Mouse (Mus musculus): ENCODE measurements around the gene Grk2. TPM values are rescaled to one million over a fixed set of nuclear protein-coding genes. Genes with fewer than 3 reads are reported as not detected.

Gene Grk2
- polyA plus RNA-seq, 1 experiment = 541 TPM

- Histone ChIP-seq H3K36me3 (replicated peaks; ENCODE audit: low read length) (peaks cover 57% of the 10 kb centered on the region), H3K9me3 (peaks cover 4% of the 10 kb centered on the region), H3K4me3 (replicated peaks) (peak within 1 kb of the TSS; percentile 98), H3K4me1 (peaks cover 62% of the 10 kb centered on the region), H3K27me3 (replicated peaks) (peaks cover 8% of the 10 kb centered on the region)
- TF ChIP-seq GATA1 (IDR thresholded peaks at IDR 0.05; ENCODE audit: borderline replicate concordance, low read length) (no peak), FLI1 (IDR thresholded peaks at IDR 0.05; ENCODE audit: low read length) (no peak)
These were observed 23.0 kb downstream of the Grk2 start, which contains the start of gene Ankrd13d for GRCm38 (mm10) chr19:4282898-4283553. TSS of gene Ankrd13d (minus strand) at chr19:4283137.

DNA sequence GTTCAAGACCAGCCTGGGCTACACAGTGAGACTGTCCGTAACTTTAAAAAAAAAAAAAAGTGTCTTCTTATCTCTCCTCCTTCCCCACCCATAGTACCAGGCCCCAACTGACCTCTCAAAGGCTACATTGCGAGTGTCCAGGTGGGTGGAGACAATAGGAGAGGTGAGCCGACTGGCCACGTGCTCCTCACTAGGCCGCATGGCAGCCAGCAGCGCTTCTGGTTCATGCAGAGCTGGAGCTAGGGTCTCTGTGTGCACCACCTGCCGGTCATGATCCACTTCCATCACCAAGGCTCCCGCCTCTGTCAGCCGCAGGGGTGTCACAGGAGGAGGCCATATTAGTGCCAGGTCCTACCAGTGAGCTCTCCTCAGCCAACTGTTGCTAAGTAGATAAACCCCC is 25.6 kb downstream of the Grk2 start:
- peaks cover 10% of the 10 kb centered on the region for H3K27me3 ChIP-seq (replicated peaks)
- no peak overlapping the region for H3K4me3 ChIP-seq (replicated peaks)
- H3K9me3 ChIP-seq = peaks cover 7% of the 10 kb centered on the region
- peaks cover 42% of the 10 kb centered on the region for H3K4me1 ChIP-seq
- H3K36me3 ChIP-seq (replicated peaks; ENCODE audit: low read length) = peaks cover 31% of the 10 kb centered on the region
- TF ChIP-seq FLI1 (IDR thresholded peaks at IDR 0.05; ENCODE audit: low read length) (no peak), GATA1 (IDR thresholded peaks at IDR 0.05; ENCODE audit: borderline replicate concordance, low read length) (no peak)

DNA sequence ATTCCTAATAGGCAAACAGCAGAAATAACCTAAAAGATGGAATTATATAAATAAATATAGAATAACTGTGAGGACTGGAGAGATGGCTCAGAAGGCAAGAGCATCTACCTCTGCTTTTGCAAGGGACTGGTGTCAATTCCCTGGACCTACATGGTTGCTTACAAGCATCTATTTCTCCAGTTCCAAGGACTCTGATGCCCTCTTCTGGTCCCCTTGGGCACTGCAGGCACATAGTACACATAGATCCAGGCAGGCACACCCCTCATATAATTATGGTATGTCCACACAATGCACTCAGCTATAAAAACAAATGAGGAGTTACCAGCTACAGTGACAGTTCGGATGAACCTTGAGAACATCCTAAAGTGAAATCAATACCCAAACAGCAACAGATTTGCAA is 26.5 kb downstream of the Grk2 start:
- Histone ChIP-seq H3K4me1 (peaks cover 32% of the 10 kb centered on the region), H3K4me3 (replicated peaks) (no peak overlapping the region), H3K27me3 (replicated peaks) (peaks cover 10% of the 10 kb centered on the region), H3K36me3 (replicated peaks; ENCODE audit: low read length) (peaks cover 21% of the 10 kb centered on the region), H3K9me3 (peaks cover 7% of the 10 kb centered on the region)
- TF ChIP-seq GATA1 (IDR thresholded peaks at IDR 0.05; ENCODE audit: borderline replicate concordance, low read length) = no peak
- no peak for TF ChIP-seq FLI1 (IDR thresholded peaks at IDR 0.05; ENCODE audit: low read length)

- peaks cover 37% of the 10 kb centered on the region for H3K36me3 ChIP-seq (replicated peaks; ENCODE audit: low read length)
- peaks cover 1% of the 10 kb centered on the region; the same call in 1 of the 2 replicates for H3K9me3 ChIP-seq
- H3K4me1 ChIP-seq = peaks cover 33% of the 10 kb centered on the region
- peaks cover 21% of the 10 kb centered on the region for H3K27me3 ChIP-seq (replicated peaks)
- no peak overlapping the region for H3K4me3 ChIP-seq (replicated peaks)
- no peak for TF ChIP-seq FLI1 (IDR thresholded peaks at IDR 0.05; ENCODE audit: low read length)
- no peak for TF ChIP-seq GATA1 (IDR thresholded peaks at IDR 0.05; ENCODE audit: borderline replicate concordance, low read length)
These were observed 35.0 kb downstream of the Grk2 start for GRCm38 (mm10) chr19:4270972-4271371.

DNA sequence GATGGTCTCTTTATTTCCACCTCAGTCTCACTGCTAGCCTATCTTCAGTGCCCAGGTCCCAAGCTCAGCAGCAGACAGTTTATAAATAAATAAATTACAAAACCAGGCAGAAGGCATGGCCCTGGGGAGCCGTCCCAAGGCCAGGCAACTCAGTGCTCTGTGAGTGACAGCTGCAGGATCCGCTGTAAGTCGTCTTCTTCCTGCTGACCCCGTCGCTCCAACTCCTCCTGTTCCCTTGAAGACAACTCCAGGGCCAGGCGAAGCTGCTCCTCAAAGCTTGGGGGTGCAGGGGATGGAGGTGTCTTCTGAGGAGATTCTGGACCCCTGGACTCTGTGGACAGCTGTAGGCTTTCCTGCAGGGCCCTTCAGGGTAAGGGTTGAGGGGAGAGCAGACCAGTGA is 35.8 kb downstream of the Grk2 start:
- H3K36me3 ChIP-seq (replicated peaks; ENCODE audit: low read length) = peaks cover 45% of the 10 kb centered on the region
- H3K27me3 ChIP-seq (replicated peaks) = peaks cover 21% of the 10 kb centered on the region
- no peak overlapping the region for H3K4me3 ChIP-seq (replicated peaks)
- peaks cover 33% of the 10 kb centered on the region for H3K4me1 ChIP-seq
- no peaks in the 10 kb centered on the region for H3K9me3 ChIP-seq
- TF ChIP-seq GATA1 (IDR thresholded peaks at IDR 0.05; ENCODE audit: borderline replicate concordance, low read length) (no peak), FLI1 (IDR thresholded peaks at IDR 0.05; ENCODE audit: low read length) (no peak)

- Histone ChIP-seq H3K4me3 (replicated peaks) (peak within 1 kb of the TSS; percentile 95), H3K27me3 (replicated peaks) (peaks cover 21% of the 10 kb centered on the region), H3K36me3 (replicated peaks; ENCODE audit: low read length) (peaks cover 59% of the 10 kb centered on the region), H3K4me1 (peaks cover 38% of the 10 kb centered on the region), H3K9me3 (no peaks in the 10 kb centered on the region)
- TF ChIP-seq GATA1 (IDR thresholded peaks at IDR 0.05; ENCODE audit: borderline replicate concordance, low read length) (no peak), FLI1 (IDR thresholded peaks at IDR 0.05; ENCODE audit: low read length) (no peak)
These were observed 37.3 kb downstream of the Grk2 start, which contains the start of gene Ssh3 for GRCm38 (mm10) chr19:4268566-4269361. TSS of gene Ssh3 (minus strand) at chr19:4269180.

DNA sequence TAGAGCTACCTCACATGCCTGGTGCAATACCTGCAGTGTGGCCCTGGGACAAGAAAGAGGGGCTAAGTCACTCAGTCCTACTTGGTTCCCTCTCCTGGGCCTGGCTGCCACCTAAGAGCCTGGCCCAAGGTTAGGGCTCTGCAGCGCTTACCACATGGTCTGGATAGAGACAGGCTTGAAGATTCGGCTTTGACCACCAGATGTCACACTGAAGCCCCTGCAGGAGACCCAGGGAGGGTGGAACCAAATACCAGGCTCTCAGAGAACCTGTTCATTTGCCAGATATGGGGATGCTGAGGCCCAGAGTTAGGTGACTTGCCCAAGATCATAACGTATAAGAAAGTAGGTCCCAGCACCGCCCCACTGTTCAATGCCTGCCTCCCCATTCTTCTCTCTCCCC is 40.1 kb downstream of the Grk2 start:
- Histone ChIP-seq H3K27me3 (replicated peaks) (peaks cover 11% of the 10 kb centered on the region), H3K4me1 (peaks cover 61% of the 10 kb centered on the region), H3K9me3 (no peaks in the 10 kb centered on the region), H3K36me3 (replicated peaks; ENCODE audit: low read length) (peaks cover 70% of the 10 kb centered on the region), H3K4me3 (replicated peaks) (peak overlapping the region; percentile 30)
- TF ChIP-seq GATA1 (IDR thresholded peaks at IDR 0.05; ENCODE audit: borderline replicate concordance, low read length) = no peak
- no peak for TF ChIP-seq FLI1 (IDR thresholded peaks at IDR 0.05; ENCODE audit: low read length)

DNA sequence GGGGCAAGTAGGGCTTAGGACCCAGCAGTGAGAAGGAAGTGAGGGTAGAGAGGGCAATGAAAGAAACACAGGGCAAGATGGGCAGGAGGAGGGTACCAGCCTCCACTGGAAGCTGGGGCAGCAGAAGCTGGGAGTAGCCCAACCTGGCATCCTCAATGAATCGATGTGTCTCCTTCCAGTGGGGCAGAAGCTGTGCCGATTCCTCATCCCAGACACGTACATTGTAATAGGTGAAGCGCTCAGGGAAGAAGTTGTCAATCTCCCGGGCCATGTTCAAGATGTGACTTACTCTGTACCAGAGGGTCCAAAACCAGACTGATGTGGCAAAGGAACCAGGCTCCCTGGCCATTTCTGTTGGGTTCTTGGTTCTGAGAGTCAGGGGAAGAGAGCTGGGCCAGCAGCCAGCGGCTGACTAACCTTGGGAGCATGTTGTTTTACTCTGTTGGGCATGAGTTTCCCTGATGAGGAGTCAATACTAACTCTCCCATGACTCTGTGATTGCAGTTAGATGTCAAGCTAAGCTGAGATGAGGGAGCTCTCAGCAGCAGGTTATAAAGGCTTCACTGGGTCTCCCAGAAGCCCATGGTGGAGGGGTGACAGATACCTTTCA is 41.7 kb downstream of the Grk2 start:
- peaks cover 2% of the 10 kb centered on the region for H3K27me3 ChIP-seq (replicated peaks)
- TF ChIP-seq FLI1 (IDR thresholded peaks at IDR 0.05; ENCODE audit: low read length) (no peak), GATA1 (IDR thresholded peaks at IDR 0.05; ENCODE audit: borderline replicate concordance, low read length) (no peak)
- H3K9me3 ChIP-seq = no peaks in the 10 kb centered on the region
- no peak overlapping the region for H3K4me3 ChIP-seq (replicated peaks)
- peaks cover 67% of the 10 kb centered on the region for H3K36me3 ChIP-seq (replicated peaks; ENCODE audit: low read length)
- H3K4me1 ChIP-seq = peaks cover 59% of the 10 kb centered on the region

DNA sequence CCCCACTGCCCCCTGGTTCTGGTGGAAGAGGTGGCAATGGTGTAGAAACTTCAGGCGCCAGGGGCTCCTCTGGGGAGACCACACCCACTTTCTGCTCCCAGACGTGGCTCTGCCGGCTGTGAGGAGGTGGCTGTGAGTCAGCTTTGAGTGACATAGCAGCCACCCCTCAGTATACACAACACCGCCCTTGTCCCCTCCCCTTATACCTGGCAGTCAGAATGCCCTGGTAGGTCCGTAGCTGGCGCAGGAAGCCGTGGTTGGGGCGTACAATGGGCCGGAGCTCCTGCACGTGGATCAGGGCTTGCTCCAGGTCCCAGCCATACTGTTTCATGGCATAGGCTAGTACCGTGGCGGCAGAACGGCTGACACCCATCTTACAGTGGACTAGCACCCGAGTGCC is 42.3 kb downstream of the Grk2 start:
- peaks cover 2% of the 10 kb centered on the region for H3K27me3 ChIP-seq (replicated peaks)
- peaks cover 67% of the 10 kb centered on the region for H3K36me3 ChIP-seq (replicated peaks; ENCODE audit: low read length)
- TF ChIP-seq FLI1 (IDR thresholded peaks at IDR 0.05; ENCODE audit: low read length) (no peak), GATA1 (IDR thresholded peaks at IDR 0.05; ENCODE audit: borderline replicate concordance, low read length) (no peak)
- no peak overlapping the region for H3K4me3 ChIP-seq (replicated peaks)
- H3K4me1 ChIP-seq = peaks cover 54% of the 10 kb centered on the region
- H3K9me3 ChIP-seq = no peaks in the 10 kb centered on the region

Data from megakaryocyte, embryonic 14.5 days (primary cell).